Mouse (Mus musculus): Measurements from ENCODE around the gene Cwc22. TPM values are rescaled to one million over a fixed set of nuclear protein-coding genes. Genes with fewer than 3 reads are reported as not detected.

Cwc22 gene
- total and polyA plus RNA-seq, 3 experiments, result 2.1 to 15.5 (median 10.7) TPM

DNA sequence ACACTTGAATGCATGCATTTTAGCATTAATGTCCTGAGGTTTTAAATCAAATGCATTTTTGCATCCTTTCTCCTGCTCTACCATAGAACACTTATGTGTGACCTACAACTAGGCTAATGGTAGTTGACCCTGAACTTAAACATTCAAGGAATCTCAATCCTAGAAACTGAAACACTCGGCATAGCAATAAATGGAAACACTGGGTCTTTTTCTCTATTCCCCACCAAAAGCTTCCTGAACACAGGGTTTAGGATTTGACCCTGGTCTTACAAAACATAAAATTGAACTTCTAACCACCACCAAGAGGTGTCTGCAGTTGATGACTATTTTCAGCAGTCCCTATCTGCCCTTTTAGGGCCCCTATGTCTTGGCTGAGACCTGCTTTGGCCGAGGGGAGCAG lies 57.3 kb downstream of the Cwc22 start:
- TF ChIP-seq POLR2A (IDR thresholded peaks at IDR 0.05; ENCODE audit: insufficient read depth, low read depth, low read length) (no peak), EP300 (IDR thresholded peaks at IDR 0.05; ENCODE audit: insufficient read depth, low read depth, low read length) (no peak), CTCF (IDR thresholded peaks at IDR 0.05) (no peak)
- no peaks in the 10 kb centered on the region for H3K36me3 ChIP-seq (ENCODE audit: control insufficient read depth, insufficient read depth, low read length)
- 66% methylated on average over 2 of the region's 2 CpGs for WGBS
- intact Hi-C loops (cut with DNase I), result no loop called here
- no peak overlapping the region for H3K9ac ChIP-seq (ENCODE audit: low read depth, low read length)
- H3K79me2 ChIP-seq (replicated peaks; ENCODE audit: control insufficient read depth, insufficient read depth, low read length), result no peaks in the 10 kb centered on the region
- no peaks in the 10 kb centered on the region for H3K27me3 ChIP-seq (ENCODE audit: control insufficient read depth, insufficient read depth, low read length)
- no peak overlapping the region for H3K27ac ChIP-seq
- H3K4me1 ChIP-seq (ENCODE audit: control insufficient read depth, insufficient read depth, low read length), result no peaks in the 10 kb centered on the region
- DNase-seq, result no peak
- no peak overlapping the region for H3K4me3 ChIP-seq

DNA sequence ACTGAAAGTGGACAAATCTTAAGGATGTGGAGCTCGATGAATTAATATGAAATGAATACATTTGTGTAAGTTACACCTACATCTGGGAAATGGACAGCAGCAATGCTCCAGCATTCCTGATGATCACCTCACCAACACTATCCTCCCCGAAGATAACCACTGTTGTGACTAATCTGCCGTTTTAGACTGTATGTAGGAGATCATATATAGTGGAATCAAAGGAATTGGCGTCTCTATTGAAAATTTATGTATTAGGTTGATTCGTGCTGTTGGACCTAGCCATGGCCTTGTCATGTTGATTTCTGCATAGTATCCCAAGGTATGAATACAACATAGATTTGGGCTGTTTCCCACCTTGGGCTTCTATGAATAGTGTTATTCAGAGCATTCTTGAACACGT lies 58.1 kb downstream of the Cwc22 start:
- H3K27me3 ChIP-seq (ENCODE audit: control insufficient read depth, insufficient read depth, low read length), result no peaks in the 10 kb centered on the region
- H3K27ac ChIP-seq, result no peak overlapping the region
- intact Hi-C loops (cut with DNase I), result no loop called here
- no peak for DNase-seq
- H3K79me2 ChIP-seq (replicated peaks; ENCODE audit: control insufficient read depth, insufficient read depth, low read length), result no peaks in the 10 kb centered on the region
- H3K4me1 ChIP-seq (ENCODE audit: control insufficient read depth, insufficient read depth, low read length), result no peaks in the 10 kb centered on the region
- WGBS, result 91% methylated on average over 6 of the region's 6 CpGs
- H3K4me3 ChIP-seq, result no peak overlapping the region
- TF ChIP-seq EP300 (IDR thresholded peaks at IDR 0.05; ENCODE audit: insufficient read depth, low read depth, low read length) (no peak), CTCF (IDR thresholded peaks at IDR 0.05) (no peak), POLR2A (IDR thresholded peaks at IDR 0.05; ENCODE audit: insufficient read depth, low read depth, low read length) (no peak)
- no peaks in the 10 kb centered on the region for H3K36me3 ChIP-seq (ENCODE audit: control insufficient read depth, insufficient read depth, low read length)
- no peak overlapping the region for H3K9ac ChIP-seq (ENCODE audit: low read depth, low read length)

DNA sequence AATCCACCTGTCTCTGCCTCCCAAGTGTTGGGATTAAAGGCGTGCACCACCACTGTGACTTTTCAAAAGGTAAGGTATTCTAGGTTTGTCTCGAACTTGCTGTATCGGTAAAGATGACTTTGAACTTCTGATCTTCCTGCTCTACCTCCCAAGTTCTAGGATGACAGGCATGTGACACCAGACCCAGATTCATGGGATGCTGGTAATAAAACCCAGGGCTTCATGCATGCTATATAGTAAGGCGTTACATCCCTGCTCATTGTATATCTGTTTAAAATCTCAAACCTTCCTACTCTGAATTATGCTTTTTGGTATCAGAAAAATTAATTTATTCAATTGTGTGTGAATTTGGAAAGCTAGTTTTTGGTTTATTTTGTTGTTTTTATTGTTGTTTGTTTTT lies 59.0 kb downstream of the Cwc22 start:
- H3K79me2 ChIP-seq (replicated peaks; ENCODE audit: control insufficient read depth, insufficient read depth, low read length), result no peaks in the 10 kb centered on the region
- no peak overlapping the region for H3K27ac ChIP-seq
- DNase-seq, result no peak
- no peak overlapping the region for H3K9ac ChIP-seq (ENCODE audit: low read depth, low read length)
- 94% methylated on average over 4 of the region's 4 CpGs for WGBS
- no peaks in the 10 kb centered on the region for H3K36me3 ChIP-seq (ENCODE audit: control insufficient read depth, insufficient read depth, low read length)
- no peaks in the 10 kb centered on the region for H3K27me3 ChIP-seq (ENCODE audit: control insufficient read depth, insufficient read depth, low read length)
- H3K4me3 ChIP-seq, result no peak overlapping the region
- TF ChIP-seq CTCF (IDR thresholded peaks at IDR 0.05) (no peak), EP300 (IDR thresholded peaks at IDR 0.05; ENCODE audit: insufficient read depth, low read depth, low read length) (no peak), POLR2A (IDR thresholded peaks at IDR 0.05; ENCODE audit: insufficient read depth, low read depth, low read length) (no peak)
- intact Hi-C loops (cut with DNase I), result no loop called here
- H3K4me1 ChIP-seq (ENCODE audit: control insufficient read depth, insufficient read depth, low read length), result no peaks in the 10 kb centered on the region

DNA sequence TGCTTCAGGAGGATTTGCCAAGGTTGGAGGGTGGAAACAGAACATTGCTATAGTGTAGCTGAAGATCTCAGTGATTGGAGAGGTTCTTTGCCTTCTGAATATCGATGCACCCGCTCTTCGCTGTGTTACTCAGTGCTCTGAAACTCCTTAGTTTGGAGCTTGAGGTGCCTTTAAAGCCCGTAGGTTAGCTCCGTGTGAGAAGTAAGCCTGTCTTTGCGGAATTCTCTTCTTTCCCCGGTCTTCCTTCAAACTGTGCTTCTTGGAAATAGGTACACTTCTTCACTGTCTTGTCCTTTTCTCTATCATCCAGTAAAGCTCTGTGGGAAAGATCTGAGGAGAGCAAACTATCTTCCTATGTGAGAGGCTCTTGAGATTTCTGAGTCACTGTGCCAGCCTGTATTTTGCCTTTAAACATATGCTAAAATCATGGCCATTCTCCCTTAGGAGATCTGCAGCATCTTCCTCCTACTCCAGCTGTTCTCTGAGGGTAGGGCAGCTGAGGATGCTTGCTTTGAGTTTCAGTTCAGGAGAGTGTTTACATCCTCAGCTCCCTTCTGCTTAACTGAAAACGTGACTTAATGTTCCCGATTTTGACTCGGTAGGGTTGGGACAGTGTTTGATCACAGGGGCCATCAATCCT lies 60.6 kb downstream of the Cwc22 start:
- WGBS, result 89% methylated on average over 10 of the region's 10 CpGs
- intact Hi-C loops (cut with DNase I), result no loop called here
- H3K27me3 ChIP-seq (ENCODE audit: control insufficient read depth, insufficient read depth, low read length), result no peaks in the 10 kb centered on the region

DNA sequence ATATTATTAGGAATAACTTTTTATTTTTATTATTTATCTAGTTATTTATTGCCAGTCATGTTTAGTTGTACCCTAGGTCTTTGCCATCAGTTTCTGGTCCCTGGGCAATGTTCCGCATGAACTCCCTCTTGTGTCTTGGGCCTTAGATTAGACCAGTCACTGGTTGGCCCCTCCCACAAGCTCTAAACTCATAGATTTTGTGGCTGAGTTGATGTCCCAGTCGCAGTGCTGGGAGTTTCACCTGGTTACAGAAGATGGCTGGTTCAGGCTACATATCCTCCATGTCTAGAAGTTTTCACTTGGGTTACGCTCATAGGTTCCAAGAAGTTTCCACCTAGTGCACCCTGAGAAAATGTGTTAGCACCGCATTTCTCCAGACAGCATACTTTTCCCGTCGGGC lies 61.1 kb downstream of the Cwc22 start:
- H3K79me2 ChIP-seq (replicated peaks; ENCODE audit: control insufficient read depth, insufficient read depth, low read length), result no peaks in the 10 kb centered on the region
- 89% methylated on average over 6 of the region's 6 CpGs for WGBS
- no peak overlapping the region for H3K4me3 ChIP-seq
- no peak overlapping the region for H3K27ac ChIP-seq
- no peaks in the 10 kb centered on the region for H3K36me3 ChIP-seq (ENCODE audit: control insufficient read depth, insufficient read depth, low read length)
- DNase-seq, result no peak
- intact Hi-C loops (cut with DNase I), result no loop called here
- H3K9ac ChIP-seq (ENCODE audit: low read depth, low read length), result no peak overlapping the region
- no peak for TF ChIP-seq EP300 (IDR thresholded peaks at IDR 0.05; ENCODE audit: insufficient read depth, low read depth, low read length)
- no peaks in the 10 kb centered on the region for H3K27me3 ChIP-seq (ENCODE audit: control insufficient read depth, insufficient read depth, low read length)
- no peaks in the 10 kb centered on the region for H3K4me1 ChIP-seq (ENCODE audit: control insufficient read depth, insufficient read depth, low read length)

More for the DNA sequence above, 60.6 kb downstream of the Cwc22 start:
- Histone ChIP-seq H3K9ac (ENCODE audit: low read depth, low read length) (no peak overlapping the region), H3K4me3 (no peak overlapping the region), H3K36me3 (ENCODE audit: control insufficient read depth, insufficient read depth, low read length) (no peaks in the 10 kb centered on the region), H3K4me1 (ENCODE audit: control insufficient read depth, insufficient read depth, low read length) (no peaks in the 10 kb centered on the region), H3K79me2 (replicated peaks; ENCODE audit: control insufficient read depth, insufficient read depth, low read length) (no peaks in the 10 kb centered on the region), H3K27ac (no peak overlapping the region)
- no peak for DNase-seq
- no peak for TF ChIP-seq POLR2A (IDR thresholded peaks at IDR 0.05; ENCODE audit: insufficient read depth, low read depth, low read length)
- no peak for TF ChIP-seq CTCF (IDR thresholded peaks at IDR 0.05)
- no peak for TF ChIP-seq EP300 (IDR thresholded peaks at IDR 0.05; ENCODE audit: insufficient read depth, low read depth, low read length)

DNA sequence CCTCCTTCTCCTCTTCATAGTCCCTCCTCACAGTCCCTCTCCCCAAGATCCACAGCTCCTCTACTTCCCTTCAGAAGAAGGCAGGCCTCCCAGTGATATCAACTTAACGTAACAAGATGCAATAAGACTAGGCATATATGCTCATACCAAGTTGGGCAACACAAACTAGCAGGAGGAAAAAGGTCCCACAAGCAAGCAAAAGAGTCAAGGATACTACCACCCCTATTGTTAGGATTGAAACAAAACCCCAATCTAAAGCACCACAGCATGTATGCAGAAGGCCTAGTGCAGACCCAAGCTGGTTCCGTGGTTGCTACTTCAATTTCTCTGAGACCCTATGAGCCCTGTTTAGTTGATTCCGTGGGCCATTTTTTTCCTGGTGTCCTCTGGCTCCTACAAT lies 61.7 kb downstream of the Cwc22 start:
- H3K4me3 ChIP-seq, result no peak overlapping the region
- no peaks in the 10 kb centered on the region for H3K36me3 ChIP-seq (ENCODE audit: control insufficient read depth, insufficient read depth, low read length)
- 93% methylated on average over 3 of the region's 3 CpGs for WGBS
- no peaks in the 10 kb centered on the region for H3K4me1 ChIP-seq (ENCODE audit: control insufficient read depth, insufficient read depth, low read length)
- no peak for DNase-seq
- no peak overlapping the region for H3K9ac ChIP-seq (ENCODE audit: low read depth, low read length)
- intact Hi-C loops (cut with DNase I), result no loop called here
- no peak overlapping the region for H3K27ac ChIP-seq
- H3K79me2 ChIP-seq (replicated peaks; ENCODE audit: control insufficient read depth, insufficient read depth, low read length), result no peaks in the 10 kb centered on the region
- H3K27me3 ChIP-seq (ENCODE audit: control insufficient read depth, insufficient read depth, low read length), result no peaks in the 10 kb centered on the region
- TF ChIP-seq EP300 (IDR thresholded peaks at IDR 0.05; ENCODE audit: insufficient read depth, low read depth, low read length) (no peak), POLR2A (IDR thresholded peaks at IDR 0.05; ENCODE audit: insufficient read depth, low read depth, low read length) (no peak), CTCF (IDR thresholded peaks at IDR 0.05) (no peak)

All from heart, adult 2 months (tissue).